Mouse (Mus musculus) gastrocnemius, adult 8-10 months (tissue): ENCODE data around the gene Fscn2. TPM values are rescaled to one million over a fixed set of nuclear protein-coding genes. Genes with fewer than 3 reads are reported as not detected.

Source experiments
- DNase-seq, 2 experiments: peaks; one replicate each; pipeline ENCODE4 v3.0.0; 2022; ENCODE audit warnings: low spot score in 2 of 2
- total RNA-seq, 4 experiments: library from RNA; stranded (reverse); gene quantifications; 2 replicates each; pipeline ENCODE4 v1.2.4; 2022

Gene Fscn2
- total RNA-seq, 4 experiments from 2014 or later, result 0.21 to 0.54 (median 0.29) TPM; not detected in 1

DNA sequence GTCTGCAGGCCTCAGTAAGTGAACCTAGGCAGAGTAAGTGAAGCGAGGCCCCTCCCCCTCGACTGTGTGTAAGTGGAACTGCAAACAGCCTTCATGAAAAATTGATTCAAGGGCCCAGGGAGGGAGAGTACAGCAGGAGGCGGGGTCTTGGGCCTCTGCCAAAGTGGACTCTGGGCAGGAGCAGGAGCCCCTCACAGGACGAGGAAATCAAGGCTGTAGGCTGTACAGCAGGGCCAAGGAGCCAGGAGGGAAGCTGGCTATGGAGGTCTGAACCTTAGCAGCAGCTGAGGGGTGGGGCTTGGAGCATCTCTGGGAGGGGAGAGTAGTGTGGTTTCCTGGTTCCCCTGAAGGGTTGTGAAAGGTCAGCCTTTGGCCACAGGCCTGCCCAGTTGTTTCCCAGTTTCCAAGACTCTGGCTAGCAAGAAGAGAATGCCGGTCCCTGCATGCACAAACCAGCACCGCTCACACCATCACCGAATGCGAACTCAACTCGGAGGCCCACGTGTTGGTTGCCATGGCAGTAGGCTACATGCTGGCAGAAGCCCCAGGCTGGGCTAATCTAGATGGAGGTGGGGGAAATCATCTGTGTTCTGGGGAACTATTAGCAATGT lies 3.4 kb upstream of the Fscn2 start:
- DNase-seq, result peak in 1 of 2 experiments; percentile 59

DNA sequence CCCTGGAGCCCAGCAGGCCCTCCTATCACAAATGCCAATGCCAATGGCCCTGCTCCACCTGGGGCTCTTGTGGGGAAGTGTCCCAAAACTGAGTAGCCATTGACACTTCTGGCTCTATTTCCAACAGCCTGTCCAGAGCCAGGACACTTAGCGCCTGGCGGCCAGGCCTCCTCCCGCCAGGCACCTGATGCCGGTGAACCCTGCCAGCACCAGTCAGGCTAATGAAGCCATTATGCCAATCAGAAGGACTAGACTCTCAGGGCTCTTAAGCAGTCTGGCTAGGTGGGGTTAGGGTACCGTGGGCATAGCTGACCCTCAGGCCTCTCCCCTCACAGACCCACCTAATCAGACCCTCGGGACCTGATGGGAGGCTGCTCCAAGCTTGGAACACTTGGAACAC lies 1.9 kb upstream of the Fscn2 start:
- no peak for DNase-seq

DNA sequence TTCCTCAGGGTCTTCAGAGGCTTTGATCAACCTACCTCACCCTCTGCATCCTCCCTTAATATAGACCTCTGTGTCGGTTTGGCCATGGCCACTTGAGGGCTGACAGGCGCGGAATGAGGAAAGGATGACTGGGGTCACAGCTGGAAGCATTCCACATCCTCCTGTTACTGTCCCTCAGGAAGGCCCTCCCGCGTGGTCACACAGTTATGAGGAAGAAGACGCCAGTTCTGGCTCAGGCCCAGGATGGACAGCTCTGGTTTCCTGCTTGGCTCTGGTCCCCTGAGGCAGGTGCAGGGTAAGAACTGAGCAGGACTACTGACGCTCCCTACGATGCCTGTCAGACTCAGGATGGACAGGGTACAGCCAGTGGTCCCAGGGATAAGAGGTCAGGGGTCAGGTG lies 1.3 kb upstream of the Fscn2 start:
- DNase-seq, result peak; percentile 76 to 80

DNA sequence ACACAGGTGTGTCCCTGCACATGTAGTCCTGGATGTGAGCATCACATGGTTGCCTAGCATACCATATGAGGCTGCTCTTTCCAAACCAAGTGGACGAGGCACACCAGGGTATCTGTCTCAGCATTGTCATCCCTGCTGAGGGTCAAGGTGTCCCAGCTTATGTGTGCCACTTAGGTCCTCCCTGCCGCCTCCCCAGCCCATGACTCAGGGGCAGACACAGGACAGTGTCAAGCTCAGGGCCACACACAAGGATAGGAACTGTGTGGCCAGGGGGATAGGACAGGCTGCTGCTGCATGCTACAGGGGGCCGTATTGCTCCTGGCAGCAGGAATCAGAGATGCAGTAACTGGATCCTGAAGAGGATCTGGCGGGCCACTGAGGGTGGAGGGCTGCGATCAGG lies 579 bp upstream of the Fscn2 start:
- DNase-seq, result no peak

DNA sequence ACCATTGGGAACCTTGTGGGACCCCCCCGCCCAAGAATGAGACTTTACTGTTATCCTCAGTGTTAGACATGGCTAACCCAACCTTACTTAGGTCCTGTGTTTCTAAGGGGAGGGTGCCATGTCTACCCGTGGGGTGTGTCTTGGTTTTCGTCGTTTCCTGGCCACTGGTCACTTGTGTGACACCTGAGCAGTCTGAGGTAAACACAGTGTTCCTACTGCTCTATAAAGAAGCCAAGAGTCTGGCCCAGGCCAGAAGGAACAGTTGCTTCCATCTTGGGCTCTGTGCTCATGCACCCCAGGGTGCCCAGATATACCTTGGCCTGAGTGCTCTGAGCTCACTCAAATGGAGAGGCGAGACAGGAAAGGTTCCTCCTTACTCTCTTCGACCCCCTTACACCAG lies 1.6 kb downstream of the Fscn2 start:
- DNase-seq, result no peak

DNA sequence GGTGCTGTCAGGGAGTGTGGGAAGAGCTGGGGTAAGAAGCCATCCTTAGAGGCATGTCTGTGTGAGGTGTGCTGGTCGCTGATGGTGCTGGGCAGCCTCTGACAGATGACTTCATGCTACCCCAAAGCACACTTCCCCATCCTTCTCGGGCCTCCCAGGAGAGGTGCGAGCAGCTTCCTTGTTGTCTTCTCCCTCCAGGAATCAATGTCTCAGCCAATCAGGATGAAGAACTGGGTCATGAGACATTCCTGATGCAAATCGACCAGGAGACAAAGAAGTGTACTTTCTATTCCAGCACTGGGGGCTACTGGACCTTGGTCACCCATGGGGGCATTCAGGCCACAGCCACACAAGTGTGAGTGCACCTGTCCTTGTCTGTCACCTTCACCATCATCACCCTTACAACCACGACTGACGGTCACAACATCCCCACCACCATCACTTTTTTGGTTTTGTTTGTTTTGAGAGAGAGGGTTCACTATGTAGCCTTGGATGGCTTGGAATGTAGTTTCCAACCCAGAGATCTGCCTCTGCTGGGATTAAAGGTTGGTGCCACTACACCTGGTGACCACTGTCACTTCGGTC lies 5.2 kb downstream of the Fscn2 start:
- DNase-seq, result no peak

DNA sequence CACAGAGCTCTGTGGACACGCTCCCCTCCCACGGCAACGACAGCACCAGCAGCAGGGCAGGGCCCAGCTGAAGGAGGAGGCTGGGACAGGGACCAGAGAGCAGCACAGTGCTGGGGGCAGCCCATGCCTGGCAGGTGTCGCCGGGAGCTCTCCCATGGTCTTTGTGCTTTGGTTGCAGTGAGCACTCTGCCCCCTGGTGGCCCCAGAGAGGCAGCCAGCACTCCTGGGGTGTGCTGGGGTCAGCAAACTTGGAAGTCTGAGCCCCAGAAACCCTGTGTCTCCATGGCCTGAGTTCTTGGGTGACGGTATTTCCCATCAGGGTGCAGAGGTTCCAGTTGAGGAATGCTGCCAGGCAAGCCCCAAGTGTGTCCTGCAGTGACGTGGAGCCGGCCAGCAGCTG lies 8.3 kb downstream of the Fscn2 start:
- peak; percentile 70 to 72 for DNase-seq

DNA sequence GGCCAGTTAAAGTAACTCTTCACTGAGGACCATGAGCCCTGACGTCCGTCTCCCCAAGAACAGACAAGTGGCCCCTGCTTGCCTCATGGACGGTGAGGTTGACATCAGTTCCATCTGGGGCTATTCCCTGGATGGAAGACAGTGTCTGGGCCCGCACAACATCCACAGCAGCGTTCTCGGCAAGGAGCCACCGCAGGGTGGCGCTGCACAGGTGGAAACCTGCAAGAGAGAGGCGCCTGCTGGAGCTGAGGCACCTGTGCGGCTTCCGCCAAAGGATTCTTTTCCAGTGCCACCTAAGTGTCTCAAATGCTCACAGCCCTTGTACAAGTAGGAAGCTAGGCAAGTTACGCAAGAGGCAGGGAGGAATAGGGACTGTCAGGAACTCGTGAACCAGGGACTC lies 11.7 kb downstream of the Fscn2 start:
- DNase-seq, result no peak

DNA sequence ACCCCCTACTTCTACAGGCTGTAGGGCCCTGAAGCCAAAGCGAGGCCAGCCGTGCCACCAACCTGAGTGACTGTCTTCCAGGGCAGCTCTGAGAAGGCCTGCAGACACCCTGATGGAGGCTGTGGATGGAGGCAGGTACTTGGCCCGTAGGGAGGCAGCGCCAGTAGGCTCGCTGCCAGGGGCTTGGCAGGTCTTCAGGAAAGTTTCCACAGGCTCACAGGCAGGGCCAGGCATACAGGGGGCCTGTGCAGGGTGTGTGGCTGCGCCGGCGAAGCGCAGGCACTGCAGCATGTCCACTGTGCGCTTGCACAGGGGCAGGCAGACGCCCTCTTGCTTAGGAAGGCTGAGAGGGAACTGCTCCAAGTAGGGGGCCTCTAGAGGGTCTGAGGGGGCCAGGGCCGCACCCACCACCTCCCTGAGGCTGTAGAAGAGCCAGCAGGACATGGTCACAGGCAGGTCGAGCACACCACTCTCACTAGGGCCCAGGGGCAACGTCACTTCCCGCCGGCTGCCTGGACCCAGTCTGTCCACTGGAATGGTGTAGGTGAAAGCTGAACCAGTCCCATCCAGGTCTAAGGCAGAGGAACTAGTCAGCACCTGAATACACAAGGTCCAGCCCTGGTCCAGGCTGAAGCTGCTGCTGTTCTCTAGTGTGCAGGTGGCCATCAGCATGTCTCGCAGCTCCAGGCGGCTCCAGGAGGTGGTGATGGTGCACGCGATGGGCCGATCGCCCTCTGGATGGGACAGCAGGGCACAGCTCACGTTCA lies 12.7 kb downstream of the Fscn2 start:
- peak in 1 of 2 experiments; percentile 69 for DNase-seq

DNA sequence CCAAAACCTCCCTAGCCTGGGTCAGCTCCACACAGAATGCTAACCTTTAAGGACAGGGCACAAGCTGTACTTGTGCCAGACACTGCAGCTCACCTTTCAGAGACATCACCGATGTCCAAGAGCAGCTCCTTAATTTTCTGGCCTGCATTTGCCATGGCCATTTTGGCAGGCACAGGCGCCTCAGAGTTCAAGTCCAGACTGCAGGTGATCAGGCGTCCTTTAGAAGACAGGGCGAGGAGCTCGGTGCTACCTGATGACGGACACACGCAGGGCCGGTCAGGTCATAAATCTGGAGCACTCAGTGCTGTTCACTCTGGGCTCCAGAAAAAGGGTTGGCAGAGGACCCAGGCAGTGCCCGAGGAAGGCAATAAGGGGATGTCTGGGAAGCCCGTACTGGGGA lies 14.0 kb downstream of the Fscn2 start:
- DNase-seq, result no peak

DNA sequence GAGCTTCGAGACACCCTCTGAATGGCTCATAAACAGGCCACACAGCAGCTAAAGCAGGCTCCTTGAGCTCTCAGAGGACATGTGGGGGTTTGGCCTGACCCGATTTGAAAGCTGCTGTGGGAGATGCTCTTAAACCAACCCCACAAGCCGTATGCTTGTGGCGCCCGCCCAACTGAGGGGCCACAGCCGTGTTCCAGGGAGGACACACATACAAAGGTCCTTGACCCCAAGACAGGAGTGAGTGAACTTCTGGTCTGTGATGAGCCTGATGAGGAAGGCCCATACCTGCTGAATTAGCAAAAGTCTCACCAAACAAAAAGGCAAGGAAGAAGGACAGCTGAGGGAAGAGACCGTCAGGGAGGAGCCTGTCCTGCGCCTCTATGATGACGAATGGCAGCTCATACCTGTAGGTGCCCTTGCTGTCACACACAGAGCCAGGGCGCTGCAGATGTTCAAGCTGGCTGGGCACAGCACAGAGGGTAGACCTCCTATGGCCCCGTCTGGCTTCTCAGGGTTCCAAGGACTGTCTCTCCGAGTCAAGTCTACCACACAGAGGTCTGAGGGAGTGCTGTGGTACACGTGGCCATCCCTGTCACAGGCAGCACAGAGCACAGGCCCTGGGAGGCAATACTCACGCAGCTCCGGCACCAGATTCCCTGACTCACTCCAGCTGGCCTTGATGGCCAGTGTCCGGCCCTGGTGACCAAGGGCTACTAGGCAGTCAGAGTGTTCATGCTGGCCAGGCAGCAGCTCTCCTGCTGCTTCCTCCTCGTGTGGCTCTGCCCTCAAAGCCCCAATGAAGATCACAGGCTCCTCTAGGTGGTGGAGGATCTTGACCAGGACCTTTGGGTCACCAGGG lies 15.2 kb downstream of the Fscn2 start:
- DNase-seq, result no peak

DNA sequence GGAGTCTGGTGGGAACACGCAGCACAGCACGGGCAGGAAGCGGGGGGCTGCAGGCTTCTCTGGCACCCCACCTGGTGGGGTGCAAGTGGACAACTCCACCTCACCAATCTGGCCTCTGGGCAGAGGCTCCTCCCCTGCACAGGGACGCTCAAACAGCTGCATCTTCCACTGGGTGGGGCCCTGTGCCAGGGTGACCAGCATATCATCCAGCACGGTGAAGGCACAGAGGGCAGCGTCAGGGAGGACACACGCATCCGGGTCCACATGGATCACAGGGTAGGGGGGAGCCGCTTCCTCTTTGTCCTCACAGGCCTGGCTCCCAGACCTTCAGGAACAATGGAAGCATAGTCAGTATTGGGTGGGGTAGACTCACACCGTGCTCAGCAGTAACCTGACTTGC lies 16.0 kb downstream of the Fscn2 start:
- DNase-seq, result no peak

DNA sequence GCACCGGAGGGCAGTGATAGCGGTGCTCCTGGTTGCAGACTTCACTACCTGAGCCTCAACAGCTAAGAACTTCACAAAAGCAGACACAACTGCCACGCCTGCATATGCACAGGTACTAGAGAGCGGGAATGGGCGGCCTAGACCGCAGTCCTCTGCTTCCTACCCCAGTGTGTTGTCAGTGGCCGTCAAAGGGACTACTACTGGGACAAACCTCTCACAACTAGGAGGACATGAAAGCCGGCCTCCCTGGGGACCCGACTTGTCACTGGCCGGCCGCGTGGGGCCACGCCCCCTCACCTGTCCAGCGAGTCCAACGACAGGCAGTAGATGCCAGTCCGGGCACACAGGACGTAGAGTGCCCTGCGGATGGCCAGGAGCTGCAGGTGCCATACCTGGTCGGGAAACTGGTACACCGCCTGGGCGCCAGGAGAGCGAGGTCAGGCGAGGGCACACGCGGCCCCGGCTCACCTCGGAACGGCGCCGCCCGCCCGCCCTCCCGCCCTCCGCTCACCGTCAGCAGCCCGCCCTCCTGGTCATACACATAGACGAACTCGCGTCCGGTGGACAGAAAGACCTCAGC lies 16.8 kb downstream of the Fscn2 start:
- DNase-seq, result peak; percentile 62 to 67

DNA sequence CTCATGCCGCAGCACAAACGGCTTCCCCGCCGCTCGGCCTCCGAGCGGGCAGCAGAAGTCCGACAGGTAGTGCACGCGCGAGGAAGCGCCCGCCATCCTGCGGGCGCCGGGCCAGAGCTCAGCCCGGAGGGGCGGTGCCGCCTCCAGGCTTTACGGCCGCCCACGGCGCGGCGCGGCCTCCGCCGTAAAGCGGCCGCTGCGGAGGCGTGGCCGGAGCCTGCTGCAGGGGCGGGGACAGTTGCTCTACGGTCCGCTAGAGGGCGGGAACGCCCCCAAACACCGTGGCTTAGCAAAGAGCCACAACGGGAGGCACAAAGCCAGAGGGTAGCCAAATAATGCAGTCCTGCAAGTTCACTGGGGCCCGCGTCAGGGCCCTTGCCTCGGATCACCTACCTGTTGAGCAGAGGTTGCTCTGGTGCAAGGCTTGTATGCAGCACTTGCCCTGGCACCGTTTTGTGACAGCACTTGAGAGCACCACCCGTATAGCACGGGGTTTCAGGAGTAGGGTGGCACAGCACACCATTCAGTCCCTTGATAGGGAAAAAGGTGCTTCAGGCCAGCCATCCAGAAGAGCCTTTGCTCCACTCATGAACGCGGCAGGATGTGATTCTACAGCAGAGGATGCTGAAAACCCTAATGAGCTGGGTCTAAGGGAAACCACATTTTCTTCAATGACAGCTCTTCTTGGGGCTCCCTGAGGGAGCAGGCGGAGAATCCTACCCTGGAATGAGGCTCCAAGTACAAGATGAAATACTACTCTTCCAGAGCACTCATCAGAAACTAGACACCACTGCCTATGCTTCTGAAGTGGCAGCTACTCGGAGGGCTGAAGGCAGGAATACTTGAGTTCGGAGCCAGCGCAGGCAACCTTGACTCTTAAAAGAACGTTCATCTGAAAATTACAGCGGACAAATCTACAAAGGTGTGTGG lies 17.5 kb downstream of the Fscn2 start, which contains the start of gene Faap100:
Faap100 (minus strand) TSS at position 154 of the 930 bp plus-strand sequence.
- peak; percentile 86 to 92 for DNase-seq

DNA sequence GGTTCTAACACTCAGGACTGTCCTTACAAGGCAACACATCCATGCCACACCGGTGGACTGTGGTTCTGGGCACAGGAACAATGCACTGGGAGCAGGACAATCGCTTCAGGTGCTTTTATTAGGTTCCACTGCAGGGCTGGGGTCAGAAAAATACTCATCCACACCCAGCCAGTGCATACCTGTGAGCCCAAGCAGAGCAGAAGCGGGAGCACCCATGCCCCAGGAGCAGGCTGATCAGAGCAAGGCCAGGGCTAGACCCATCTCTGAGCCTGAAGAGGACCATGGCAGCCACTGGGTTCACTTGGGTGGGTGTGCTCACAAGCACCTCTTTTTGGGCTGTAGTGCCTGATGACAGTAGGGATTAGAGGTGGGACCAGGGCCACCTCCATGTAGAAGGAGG lies 18.9 kb downstream of the Fscn2 start:
- no peak for DNase-seq

DNA sequence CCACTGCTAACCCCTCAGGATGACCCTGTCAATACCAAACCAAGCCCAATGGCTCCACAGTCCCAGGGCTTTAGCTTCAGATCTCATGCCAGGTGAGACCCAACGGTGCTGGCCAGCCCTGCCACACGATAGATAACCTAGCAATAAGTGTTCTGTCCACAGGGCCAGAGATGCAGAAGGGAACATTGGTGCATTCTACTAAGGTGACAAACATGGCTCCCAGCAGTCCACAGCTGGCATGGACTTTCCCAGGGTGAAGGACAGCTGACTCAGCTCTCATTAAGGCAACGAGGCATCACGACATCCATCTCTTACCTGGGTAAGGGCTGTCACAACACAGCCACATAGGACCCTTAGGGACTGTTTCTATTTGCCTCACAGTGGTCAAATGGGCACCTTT lies 19.8 kb downstream of the Fscn2 start:
- DNase-seq, result no peak

DNA sequence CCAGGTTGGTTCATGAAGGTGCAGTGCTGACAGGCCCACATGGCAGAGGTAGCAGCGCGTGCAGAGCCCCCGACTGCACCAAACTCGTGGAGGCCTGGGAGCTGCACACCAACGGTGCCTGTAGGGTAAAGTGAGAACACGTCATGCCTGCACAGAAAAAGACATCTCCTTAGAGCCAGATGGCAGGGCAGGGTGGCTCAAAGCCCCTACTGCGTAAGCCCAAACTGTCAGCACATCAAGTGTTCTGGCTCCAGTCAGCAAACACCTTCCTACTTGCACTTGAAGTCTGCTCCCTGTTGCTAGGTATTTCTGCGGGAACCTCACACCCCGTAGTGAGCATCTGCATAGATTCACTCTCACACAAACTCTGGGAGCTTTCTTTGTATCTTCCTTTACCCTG lies 21.2 kb downstream of the Fscn2 start:
- no peak for DNase-seq

DNA sequence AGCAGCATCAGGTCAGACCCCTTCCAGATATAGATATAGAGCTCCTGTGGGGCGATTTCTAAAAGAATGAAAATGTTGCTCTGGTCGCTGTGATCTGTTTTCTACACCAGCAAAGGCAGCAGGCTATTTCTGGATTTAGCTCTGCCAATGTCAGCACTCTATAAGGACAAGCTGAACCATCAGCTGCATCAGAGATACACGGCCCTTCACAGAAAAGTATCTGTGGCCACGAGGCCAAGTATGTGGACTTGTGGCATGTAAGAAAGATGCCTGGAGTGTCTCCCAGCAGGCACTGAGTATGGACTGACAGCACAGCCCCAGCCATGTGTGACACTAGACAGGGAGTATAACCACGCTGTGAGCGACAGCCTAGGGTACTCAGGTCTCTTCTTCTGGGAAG lies 25.3 kb downstream of the Fscn2 start:
- peak; percentile 53 to 66 for DNase-seq

DNA sequence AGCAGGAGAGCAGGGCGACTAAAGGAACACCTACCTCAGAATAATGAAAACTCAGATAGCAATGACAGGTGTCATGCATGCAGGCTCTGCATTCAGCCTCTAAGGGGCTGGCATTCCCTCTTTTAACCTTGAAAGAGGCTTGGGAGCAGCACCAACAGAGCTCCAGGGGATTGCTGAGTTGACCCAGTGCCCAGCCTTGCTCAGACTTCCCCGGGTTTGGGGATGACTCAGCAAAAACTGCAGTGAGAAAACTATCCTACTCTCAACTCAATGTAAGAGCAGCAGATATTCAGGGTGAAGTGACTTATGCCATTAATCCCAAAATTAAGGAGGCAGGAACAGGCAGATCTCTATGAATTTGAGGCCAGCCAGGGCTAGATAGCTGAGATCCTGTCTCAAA lies 25.8 kb downstream of the Fscn2 start:
- no peak for DNase-seq

DNA sequence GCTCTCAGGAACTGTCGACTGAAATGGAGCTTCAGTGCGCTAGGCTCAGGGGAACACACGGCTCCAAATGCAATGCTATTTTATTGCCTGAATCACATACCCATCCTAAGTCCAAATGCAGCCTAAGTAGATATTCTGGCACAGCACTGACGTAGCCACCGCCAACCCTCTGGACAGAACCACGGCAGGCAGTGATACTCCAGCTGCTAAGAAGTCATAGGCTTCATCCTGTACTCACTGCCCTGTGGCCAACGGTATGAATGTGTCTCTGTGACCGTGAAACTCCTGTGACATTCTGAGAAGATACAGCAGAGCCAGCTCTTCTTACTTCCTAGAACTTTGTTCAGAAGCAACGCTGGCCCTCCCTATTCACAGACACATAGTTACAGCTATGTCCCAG lies 27.2 kb downstream of the Fscn2 start:
- DNase-seq, result peak; percentile 45 to 49
